Mouse (Mus musculus) cerebellum, postnatal 10 days (tissue): ENCODE data around the gene Itk.

Experiments
- DNase-seq, 2 experiments: peaks; one replicate each; pipeline ENCODE4 v3.0.0; 2021; ENCODE audit warnings: mixed read lengths in 2 of 2

Gene Itk

GRCm38 (mm10) chr11:46349681-46350410 lies 39.5 kb downstream of the Itk start:
- no peak for DNase-seq

GRCm38 (mm10) chr11:46348416-46348815 lies 40.9 kb downstream of the Itk start:
- DNase-seq: no peak

- DNase-seq: no peak
Measured at GRCm38 (mm10) chr11:46347756-46348155, 41.6 kb downstream of the Itk start.

- DNase-seq: no peak
Measured at GRCm38 (mm10) chr11:46343886-46344546, 45.3 kb downstream of the Itk start.

- no peak for DNase-seq
Measured at GRCm38 (mm10) chr11:46341960-46342359, 47.4 kb downstream of the Itk start.

GRCm38 (mm10) chr11:46336020-46336419 lies 53.3 kb downstream of the Itk start:
- DNase-seq: no peak

GRCm38 (mm10) chr11:46332217-46332616 lies 57.1 kb downstream of the Itk start:
- DNase-seq: no peak

- no peak for DNase-seq
Measured at GRCm38 (mm10) chr11:46326271-46327015, 62.9 kb downstream of the Itk start.

GRCm38 (mm10) chr11:46321559-46321958 lies 67.8 kb downstream of the Itk start:
- no peak for DNase-seq

- DNase-seq: no peak
Measured at GRCm38 (mm10) chr11:46314534-46314933, 74.8 kb downstream of the Itk start.

- no peak for DNase-seq
Measured at GRCm38 (mm10) chr11:46313851-46314250, 75.5 kb downstream of the Itk start.

GRCm38 (mm10) chr11:46312523-46313035 lies 76.7 kb downstream of the Itk start, which contains the start of gene Cyfip2:
Gene Cyfip2 (minus strand): TSS chr11:46312859.
- DNase-seq: peak; percentile 52 to 64

- peak; percentile 81 to 85 for DNase-seq
Measured at GRCm38 (mm10) chr11:46311703-46312522, 77.4 kb downstream of the Itk start.

GRCm38 (mm10) chr11:46311181-46311702 lies 78.1 kb downstream of the Itk start:
- peak; percentile 69 to 74 for DNase-seq

GRCm38 (mm10) chr11:46310647-46311063 lies 78.7 kb downstream of the Itk start:
- no peak for DNase-seq

- DNase-seq: peak; percentile 57 to 62
Measured at GRCm38 (mm10) chr11:46309808-46310555, 79.3 kb downstream of the Itk start.

GRCm38 (mm10) chr11:46309111-46309741 lies 80.1 kb downstream of the Itk start:
- DNase-seq: peak in 1 of 2 experiments; percentile 59

- DNase-seq: no peak
Measured at GRCm38 (mm10) chr11:46308271-46308974, 80.9 kb downstream of the Itk start.

- no peak for DNase-seq
Measured at GRCm38 (mm10) chr11:46307768-46308167, 81.5 kb downstream of the Itk start.

- DNase-seq: no peak
Measured at GRCm38 (mm10) chr11:46306776-46307175, 82.5 kb downstream of the Itk start.
